Mouse (Mus musculus) mouse embryonic stem cell (cell line): Measurements from ENCODE around the gene Cldn14.

Experiments
- in situ Hi-C, 2 experiments: fragments of 300-500 bp; cut with MboI; formaldehyde crosslinking; loops; 1 replicate in 1 of 2; 3 replicates in 1 of 2; pipeline ENCODE4 v1.14.3; 2019 to 2020; ENCODE audit warnings: low sequenced_read_pairs in 2 of 2, low pct_unique_long_range_greater_than_20kb in 1 of 2, mixed read lengths in 1 of 2; ENCODE audit not compliant: unreplicated experiment in 1 of 2

Gene Cldn14

GRCm38 (mm10) chr16:94008737-94009136 is at the start of gene Cldn14:
TSS of gene Cldn14 (minus strand) at chr16:94008837.
- in situ Hi-C loops = loop anchor here in 1 of 2 experiments (10.0 kb wide), 1 partner anchor 184 kb away; no protein-coding TSS in a partner anchor

- in situ Hi-C loops = no loop called here
Observed at GRCm38 (mm10) chr16:94055576-94055975, 46.9 kb upstream of the Cldn14 start.

- in situ Hi-C loops = no loop called here
Observed at GRCm38 (mm10) chr16:94055176-94055575, 46.5 kb upstream of the Cldn14 start.

- in situ Hi-C loops = no loop called here
Observed at GRCm38 (mm10) chr16:94050368-94050767, 41.7 kb upstream of the Cldn14 start.

- in situ Hi-C loops = loop anchor here in 1 of 2 experiments (25.0 kb wide), 1 partner anchor 108 kb away; no protein-coding TSS in a partner anchor
Observed at GRCm38 (mm10) chr16:94044996-94045395, 36.4 kb upstream of the Cldn14 start.

GRCm38 (mm10) chr16:94043797-94044196 is 35.2 kb upstream of the Cldn14 start:
- in situ Hi-C loops = loop anchor here in 1 of 2 experiments (25.0 kb wide), 1 partner anchor 106 kb away; no protein-coding TSS in a partner anchor

- in situ Hi-C loops = loop anchor here in 1 of 2 experiments (25.0 kb wide), 1 partner anchor 104 kb away; no protein-coding TSS in a partner anchor
Observed at GRCm38 (mm10) chr16:94041065-94041712, 32.6 kb upstream of the Cldn14 start.

GRCm38 (mm10) chr16:94040485-94040884 is 31.8 kb upstream of the Cldn14 start:
- in situ Hi-C loops = loop anchor here in 1 of 2 experiments (25.0 kb wide), 1 partner anchor 103 kb away; no protein-coding TSS in a partner anchor

- in situ Hi-C loops = loop anchor here in 1 of 2 experiments (25.0 kb wide), 1 partner anchor 102 kb away; no protein-coding TSS in a partner anchor
Observed at GRCm38 (mm10) chr16:94038986-94039341, 30.3 kb upstream of the Cldn14 start.

- in situ Hi-C loops = loop anchor here in 1 of 2 experiments (25.0 kb wide), 1 partner anchor 101 kb away; no protein-coding TSS in a partner anchor
Observed at GRCm38 (mm10) chr16:94038272-94038985, 29.8 kb upstream of the Cldn14 start.

- in situ Hi-C loops = loop anchor here in 1 of 2 experiments (25.0 kb wide), 1 partner anchor 100 kb away; no protein-coding TSS in a partner anchor
Observed at GRCm38 (mm10) chr16:94037280-94037679, 28.6 kb upstream of the Cldn14 start.

GRCm38 (mm10) chr16:94034152-94034551 is 25.5 kb upstream of the Cldn14 start:
- in situ Hi-C loops = loop anchor here in 1 of 2 experiments (25.0 kb wide), 1 partner anchor 97 kb away; no protein-coding TSS in a partner anchor

GRCm38 (mm10) chr16:94032270-94032669 is 23.6 kb upstream of the Cldn14 start:
- in situ Hi-C loops = loop anchor here in 1 of 2 experiments (25.0 kb wide), 1 partner anchor 95 kb away; no protein-coding TSS in a partner anchor

GRCm38 (mm10) chr16:94023352-94024280 is 15.0 kb upstream of the Cldn14 start:
- in situ Hi-C loops = loop anchor here in 1 of 2 experiments (5.0 kb wide), 1 partner anchor 81 kb away; no protein-coding TSS in a partner anchor

- in situ Hi-C loops = loop anchor here in 1 of 2 experiments (5.0 kb wide), 1 partner anchor 77 kb away; no protein-coding TSS in a partner anchor
Observed at GRCm38 (mm10) chr16:94019725-94020124, 11.1 kb upstream of the Cldn14 start.

- in situ Hi-C loops = no loop called here
Observed at GRCm38 (mm10) chr16:94017953-94018352, 9.3 kb upstream of the Cldn14 start.

GRCm38 (mm10) chr16:94014489-94015096 is 6.0 kb upstream of the Cldn14 start:
- in situ Hi-C loops = no loop called here
